Mouse (Mus musculus) stomach, embryonic 15.5 days (tissue): ENCODE measurements around the gene Dpp6. TPM values are rescaled to one million over a fixed set of nuclear protein-coding genes. Genes with fewer than 3 reads are reported as not detected.

Source experiments
- ATAC-seq: fragments of 200-750 bp; cut with Nextera tagmentation; 2 replicates; pipeline ENCODE4 v1.8.0; 2017; ENCODE audit warnings: low read depth, moderate number of reproducible peaks, moderate TSS enrichment; ENCODE audit not compliant: insufficient read depth, low FRiP score
- H3K27ac ChIP-seq: fragments of 300-500 bp; sonication (generic); 2 replicates; pipeline ENCODE4 v1.5.1; 2015; ENCODE audit warnings: mild to moderate bottlenecking, inconsistent platforms
- H3K27me3 ChIP-seq: fragments of 300-500 bp; sonication (generic); replicated peaks from 2 replicates; pipeline ENCODE4 v1.6.1; 2015; ENCODE audit warnings: inconsistent platforms
- H3K36me3 ChIP-seq: fragments of 300-500 bp; sonication (generic); 2 replicates; pipeline ENCODE4 v1.6.1; 2015; ENCODE audit warnings: inconsistent platforms
- H3K4me1 ChIP-seq: fragments of 300-500 bp; sonication (generic); 2 replicates; pipeline ENCODE4 v1.6.1; 2015; ENCODE audit warnings: inconsistent platforms
- H3K4me2 ChIP-seq: fragments of 300-500 bp; sonication (generic); 2 replicates; pipeline ENCODE4 v1.6.1; 2015; ENCODE audit warnings: mild to moderate bottlenecking, inconsistent platforms
- H3K4me3 ChIP-seq: fragments of 300-500 bp; sonication (generic); replicated peaks from 2 replicates; pipeline ENCODE4 v1.5.1; 2015; ENCODE audit warnings: inconsistent platforms
- H3K9ac ChIP-seq: fragments of 300-500 bp; sonication (generic); 2 replicates; pipeline ENCODE4 v1.6.1; 2015; ENCODE audit warnings: inconsistent platforms
- H3K9me3 ChIP-seq: fragments of 300-500 bp; sonication (generic); 2 replicates; pipeline ENCODE4 v1.6.1; 2016; ENCODE audit warnings: inconsistent platforms
- WGBS: fragments of 180-500 bp; shearing (Covaris S2); methylation state at CpG from one replicate; pipeline ENCODE4 v1.1.7; 2015; 5-methylcytosine and 5-hydroxymethylcytosine counted together
- polyA plus RNA-seq: library from polyadenylated mRNA; unstranded; fragments of >200 nt; fragmentation: Nextera tagmentation; extraction: Ambion mirVana; gene quantifications from 2 replicates; pipeline ENCODE4 v1.2.1, GENCODE M21; 2015

The Dpp6 gene
- polyA plus RNA-seq, 1 experiment from 2014 or later = 2.4 TPM

- Histone ChIP-seq H3K9me3 (no peaks in the 10 kb centered on the region), H3K27me3 (no peaks in the 10 kb centered on the region), H3K4me3 (no peak overlapping the region), H3K4me2 (no peak overlapping the region), H3K27ac (no peak overlapping the region), H3K9ac (no peak overlapping the region), H3K36me3 (no peaks in the 10 kb centered on the region), H3K4me1 (no peaks in the 10 kb centered on the region)
- ATAC-seq = no peak
- 78% methylated on average over 1 of the region's 1 CpGs for WGBS
These were observed 556.9 kb downstream of the Dpp6 start for GRCm38 (mm10) chr5:27373931-27374330.

GRCm38 (mm10) chr5:27375841-27376240 lies 558.8 kb downstream of the Dpp6 start:
- Histone ChIP-seq H3K27me3 (no peaks in the 10 kb centered on the region), H3K36me3 (no peaks in the 10 kb centered on the region), H3K4me3 (no peak overlapping the region), H3K9me3 (no peaks in the 10 kb centered on the region), H3K4me1 (no peaks in the 10 kb centered on the region), H3K27ac (no peak overlapping the region), H3K9ac (no peak overlapping the region), H3K4me2 (no peak overlapping the region)
- ATAC-seq = no peak
- WGBS = 84% methylated on average over 3 of the region's 3 CpGs

GRCm38 (mm10) chr5:27380656-27381385 lies 563.8 kb downstream of the Dpp6 start:
- 80% methylated on average over 4 of the region's 4 CpGs for WGBS
- ATAC-seq = no peak
- H3K27me3 ChIP-seq = no peaks in the 10 kb centered on the region
- H3K9ac ChIP-seq = no peak overlapping the region
- H3K27ac ChIP-seq = no peak overlapping the region
- no peak overlapping the region for H3K4me3 ChIP-seq
- H3K9me3 ChIP-seq = no peaks in the 10 kb centered on the region
- no peaks in the 10 kb centered on the region for H3K4me1 ChIP-seq
- no peak overlapping the region for H3K4me2 ChIP-seq
- H3K36me3 ChIP-seq = no peaks in the 10 kb centered on the region

GRCm38 (mm10) chr5:27398371-27398770 lies 581.4 kb downstream of the Dpp6 start:
- Histone ChIP-seq H3K4me2 (no peak overlapping the region), H3K36me3 (no peaks in the 10 kb centered on the region), H3K9me3 (no peaks in the 10 kb centered on the region), H3K27ac (no peak overlapping the region), H3K4me1 (no peaks in the 10 kb centered on the region), H3K9ac (no peak overlapping the region), H3K27me3 (no peaks in the 10 kb centered on the region), H3K4me3 (no peak overlapping the region)
- 43% methylated on average over 3 of the region's 3 CpGs for WGBS
- ATAC-seq = no peak

- Histone ChIP-seq H3K9me3 (no peaks in the 10 kb centered on the region), H3K4me1 (no peaks in the 10 kb centered on the region), H3K9ac (no peak overlapping the region), H3K4me3 (no peak overlapping the region), H3K4me2 (no peak overlapping the region), H3K27ac (no peak overlapping the region), H3K36me3 (no peaks in the 10 kb centered on the region), H3K27me3 (no peaks in the 10 kb centered on the region)
- ATAC-seq = no peak
These were observed 582.1 kb downstream of the Dpp6 start for GRCm38 (mm10) chr5:27399111-27399510.

- WGBS = 81% methylated on average over 1 of the region's 1 CpGs
- no peaks in the 10 kb centered on the region for H3K9me3 ChIP-seq
These were observed 585.6 kb downstream of the Dpp6 start for GRCm38 (mm10) chr5:27402616-27403015.

GRCm38 (mm10) chr5:27408854-27409253 lies 591.9 kb downstream of the Dpp6 start:
- H3K9me3 ChIP-seq = no peaks in the 10 kb centered on the region
- H3K9ac ChIP-seq = no peak overlapping the region
- H3K27ac ChIP-seq = no peak overlapping the region
- no peak overlapping the region for H3K4me2 ChIP-seq
- no peaks in the 10 kb centered on the region for H3K4me1 ChIP-seq
- no peaks in the 10 kb centered on the region for H3K36me3 ChIP-seq
- no peak overlapping the region for H3K4me3 ChIP-seq
- no peak for ATAC-seq
- 70% methylated on average over 7 of the region's 7 CpGs for WGBS
- H3K27me3 ChIP-seq = no peaks in the 10 kb centered on the region

More at GRCm38 (mm10) chr5:27402616-27403015, 585.6 kb downstream of the Dpp6 start:
- Histone ChIP-seq H3K27ac (no peak overlapping the region), H3K9ac (no peak overlapping the region), H3K4me2 (no peak overlapping the region), H3K4me3 (no peak overlapping the region), H3K36me3 (no peaks in the 10 kb centered on the region), H3K4me1 (no peaks in the 10 kb centered on the region), H3K27me3 (no peaks in the 10 kb centered on the region)
- ATAC-seq = no peak

- ATAC-seq = no peak
- H3K9ac ChIP-seq = no peak overlapping the region
These were observed 596.0 kb downstream of the Dpp6 start for GRCm38 (mm10) chr5:27413023-27413422.

GRCm38 (mm10) chr5:27415518-27415917 lies 598.5 kb downstream of the Dpp6 start:
- WGBS = 69% methylated on average over 4 of the region's 4 CpGs
- no peaks in the 10 kb centered on the region for H3K4me1 ChIP-seq
- H3K4me3 ChIP-seq = no peak overlapping the region
- ATAC-seq = no peak
- no peaks in the 10 kb centered on the region for H3K36me3 ChIP-seq
- no peak overlapping the region for H3K27ac ChIP-seq
- no peak overlapping the region for H3K9ac ChIP-seq
- H3K9me3 ChIP-seq = no peaks in the 10 kb centered on the region
- no peak overlapping the region for H3K4me2 ChIP-seq
- no peaks in the 10 kb centered on the region for H3K27me3 ChIP-seq

More at GRCm38 (mm10) chr5:27413023-27413422, 596.0 kb downstream of the Dpp6 start:
- Histone ChIP-seq H3K27ac (no peak overlapping the region), H3K36me3 (no peaks in the 10 kb centered on the region), H3K9me3 (no peaks in the 10 kb centered on the region), H3K4me1 (no peaks in the 10 kb centered on the region), H3K27me3 (no peaks in the 10 kb centered on the region), H3K4me2 (no peak overlapping the region), H3K4me3 (no peak overlapping the region)
- 55% methylated on average over 3 of the region's 3 CpGs for WGBS

GRCm38 (mm10) chr5:27416571-27416970 lies 599.6 kb downstream of the Dpp6 start:
- 60% methylated on average over 4 of the region's 4 CpGs for whole genome bisulfite sequencing
- Histone ChIP-seq H3K4me1 (no peaks in the 10 kb centered on the region), H3K4me3 (no peak overlapping the region), H3K9me3 (no peaks in the 10 kb centered on the region), H3K27me3 (no peaks in the 10 kb centered on the region), H3K4me2 (no peak overlapping the region), H3K27ac (no peak overlapping the region), H3K36me3 (no peaks in the 10 kb centered on the region), H3K9ac (no peak overlapping the region)
- no peak for ATAC-seq

- Histone ChIP-seq H3K4me3 (no peak overlapping the region), H3K9me3 (no peaks in the 10 kb centered on the region), H3K4me1 (no peaks in the 10 kb centered on the region), H3K27me3 (no peaks in the 10 kb centered on the region), H3K4me2 (no peak overlapping the region), H3K27ac (no peak overlapping the region), H3K9ac (no peak overlapping the region), H3K36me3 (no peaks in the 10 kb centered on the region)
- WGBS = 61% methylated on average over 7 of the region's 7 CpGs
- ATAC-seq = no peak
These were observed 600.4 kb downstream of the Dpp6 start for GRCm38 (mm10) chr5:27417398-27417797.

GRCm38 (mm10) chr5:27418856-27419255 lies 601.9 kb downstream of the Dpp6 start:
- no peaks in the 10 kb centered on the region for H3K9me3 ChIP-seq
- no peak overlapping the region for H3K4me3 ChIP-seq
- no peak overlapping the region for H3K4me2 ChIP-seq
- no peaks in the 10 kb centered on the region for H3K36me3 ChIP-seq
- no peak overlapping the region for H3K9ac ChIP-seq
- WGBS = 63% methylated on average over 1 of the region's 1 CpGs
- no peaks in the 10 kb centered on the region for H3K27me3 ChIP-seq
- no peak for ATAC-seq
- no peak overlapping the region for H3K27ac ChIP-seq
- no peaks in the 10 kb centered on the region for H3K4me1 ChIP-seq
